Mouse (Mus musculus) myocyte (in vitro differentiated cells): ENCODE data around the gene Ppp2r2d. TPM values are rescaled to one million over a fixed set of nuclear protein-coding genes. Genes with fewer than 3 reads are reported as not detected.

Experiments
- H3K27me3 ChIP-seq: one replicate; pipeline ENCODE4 v1.6.1; 2011; ENCODE audit not compliant: control insufficient read depth, insufficient read depth, insufficient read length
- H3K36me3 ChIP-seq: one replicate; pipeline ENCODE4 v1.6.1; 2011; ENCODE audit not compliant: control insufficient read depth, insufficient read depth
- H3K4me2 ChIP-seq: one replicate; pipeline ENCODE4 v1.6.1; 2011; ENCODE audit warnings: low read depth, control low read depth
- H3K4me3 ChIP-seq: one replicate; pipeline ENCODE4 v1.5.1; 2011; ENCODE audit warnings: mild to moderate bottlenecking, control low read depth, moderate library complexity
- H3K79me2 ChIP-seq: one replicate; pipeline ENCODE4 v1.6.1; 2011; ENCODE audit not compliant: control insufficient read depth, insufficient read depth
- H3ac ChIP-seq: one replicate; pipeline ENCODE4 v1.6.1; 2011; ENCODE audit not compliant: control insufficient read depth, insufficient read length
- CEBPB ChIP-seq: IDR thresholded peaks from 2 replicates; pipeline ENCODE4 v1.6.1; 2011; ENCODE audit warnings: mild to moderate bottlenecking, moderate library complexity; ENCODE audit not compliant: poor library complexity, insufficient read depth, severe bottlenecking
- E2F4 ChIP-seq: IDR thresholded peaks from one replicate; pipeline ENCODE4 v1.6.1; 2011; ENCODE audit warnings: mild to moderate bottlenecking, control low read depth, moderate library complexity; ENCODE audit not compliant: insufficient read depth
- MAX ChIP-seq: IDR thresholded peaks from one replicate; pipeline ENCODE4 v1.6.1; 2011; ENCODE audit warnings: low read depth, mild to moderate bottlenecking, control low read depth
- MYOD1 ChIP-seq, 3 experiments: IDR thresholded peaks; one replicate each; pipeline ENCODE4 v1.6.1; 2011; ENCODE audit warnings: control low read depth in 2 of 3, low read depth in 2 of 3, mild to moderate bottlenecking in 2 of 3, moderate library complexity in 1 of 3; ENCODE audit not compliant: insufficient read length in 2 of 3, control insufficient read depth in 1 of 3
- MYOG ChIP-seq, 3 experiments: IDR thresholded peaks; one replicate each; pipeline ENCODE4 v1.6.1; 2011; ENCODE audit warnings: control low read depth in 2 of 3, low read depth in 2 of 3, mild to moderate bottlenecking in 2 of 3; ENCODE audit not compliant: insufficient read length in 2 of 3, control insufficient read depth in 1 of 3, insufficient read depth in 1 of 3
- POLR2A ChIP-seq: IDR thresholded peaks from one replicate; pipeline ENCODE4 v1.6.1; 2011; ENCODE audit warnings: low read depth, mild to moderate bottlenecking, control low read depth, moderate library complexity; ENCODE audit not compliant: insufficient read length
- POLR2AphosphoS2 ChIP-seq: IDR thresholded peaks from one replicate; pipeline ENCODE4 v1.6.1; 2011; ENCODE audit warnings: low read depth, control low read depth; ENCODE audit not compliant: insufficient read length
- REST ChIP-seq: IDR thresholded peaks from one replicate; pipeline ENCODE4 v1.6.1; 2011; ENCODE audit warnings: mild to moderate bottlenecking, control low read depth, moderate library complexity; ENCODE audit not compliant: insufficient read depth, insufficient read length
- SRF ChIP-seq: IDR thresholded peaks from one replicate; pipeline ENCODE4 v1.6.1; 2011; ENCODE audit warnings: low read depth; ENCODE audit not compliant: control insufficient read depth, insufficient read length
- TCF12 ChIP-seq: IDR thresholded peaks from one replicate; pipeline ENCODE4 v1.6.1; 2011; ENCODE audit warnings: mild to moderate bottlenecking, control low read depth; ENCODE audit not compliant: poor library complexity, insufficient read depth, severe bottlenecking
- TCF3 ChIP-seq: IDR thresholded peaks from one replicate; pipeline ENCODE4 v1.6.1; 2011; ENCODE audit warnings: low read depth, control low read depth; ENCODE audit not compliant: insufficient read length
- USF1 ChIP-seq: IDR thresholded peaks from one replicate; pipeline ENCODE4 v1.6.1; 2011; ENCODE audit warnings: low read depth, mild to moderate bottlenecking, control low read depth, moderate library complexity
- polyA plus RNA-seq: library from polyadenylated mRNA; unstranded; fragments of >200 nt; fragmentation: generic; extraction: Trizol; gene quantifications from one replicate; pipeline ENCODE4 v1.2.1, GENCODE M21; 2012; ENCODE audit warnings: missing spikeins

Ppp2r2d gene
- polyA plus RNA-seq, 1 experiment, result 23.0 TPM

DNA sequence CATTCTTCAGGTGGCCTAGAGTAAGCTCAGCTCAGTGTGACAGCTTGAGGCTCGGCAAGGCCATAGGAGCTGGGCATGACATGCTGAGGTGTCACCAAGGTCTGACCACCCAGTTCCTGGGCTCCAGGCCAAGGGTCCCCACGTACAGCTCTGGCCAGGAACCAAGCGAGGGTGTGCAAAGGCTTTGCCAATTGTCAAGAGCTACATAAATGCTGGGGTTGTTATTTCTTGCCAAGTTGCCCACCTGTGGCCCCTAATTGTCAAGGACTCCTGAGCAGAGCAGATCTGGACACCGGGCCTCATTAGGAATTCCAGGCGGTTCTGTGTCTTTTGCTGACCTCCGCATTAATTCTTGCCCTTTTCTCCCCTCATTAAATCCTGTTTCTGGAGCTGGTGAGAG is 21.5 kb upstream of the Ppp2r2d start:
- H3K27me3 ChIP-seq, result no peaks in the 10 kb centered on the region
- no peak overlapping the region for H3K4me3 ChIP-seq
- no peak overlapping the region for H3ac ChIP-seq
- H3K79me2 ChIP-seq, result no peaks in the 10 kb centered on the region
- H3K4me2 ChIP-seq, result no peak overlapping the region
- H3K36me3 ChIP-seq, result no peaks in the 10 kb centered on the region
- TF ChIP-seq MYOG (IDR thresholded peaks at IDR 0.05; ENCODE audit: control insufficient read depth in 1 of 3, insufficient read depth in 1 of 3, insufficient read length in 2 of 3, low read depth in 2 of 3) (no peak), TCF3 (no peak), E2F4 (no peak), SRF (no peak), TCF12 (no peak), USF1 (no peak), CEBPB (no peak), POLR2A (no peak), POLR2AphosphoS2 (no peak), MYOD1 (IDR thresholded peaks at IDR 0.05; ENCODE audit: control insufficient read depth in 1 of 3, insufficient read length in 2 of 3, low read depth in 2 of 3) (no peak), REST (no peak), MAX (no peak)

DNA sequence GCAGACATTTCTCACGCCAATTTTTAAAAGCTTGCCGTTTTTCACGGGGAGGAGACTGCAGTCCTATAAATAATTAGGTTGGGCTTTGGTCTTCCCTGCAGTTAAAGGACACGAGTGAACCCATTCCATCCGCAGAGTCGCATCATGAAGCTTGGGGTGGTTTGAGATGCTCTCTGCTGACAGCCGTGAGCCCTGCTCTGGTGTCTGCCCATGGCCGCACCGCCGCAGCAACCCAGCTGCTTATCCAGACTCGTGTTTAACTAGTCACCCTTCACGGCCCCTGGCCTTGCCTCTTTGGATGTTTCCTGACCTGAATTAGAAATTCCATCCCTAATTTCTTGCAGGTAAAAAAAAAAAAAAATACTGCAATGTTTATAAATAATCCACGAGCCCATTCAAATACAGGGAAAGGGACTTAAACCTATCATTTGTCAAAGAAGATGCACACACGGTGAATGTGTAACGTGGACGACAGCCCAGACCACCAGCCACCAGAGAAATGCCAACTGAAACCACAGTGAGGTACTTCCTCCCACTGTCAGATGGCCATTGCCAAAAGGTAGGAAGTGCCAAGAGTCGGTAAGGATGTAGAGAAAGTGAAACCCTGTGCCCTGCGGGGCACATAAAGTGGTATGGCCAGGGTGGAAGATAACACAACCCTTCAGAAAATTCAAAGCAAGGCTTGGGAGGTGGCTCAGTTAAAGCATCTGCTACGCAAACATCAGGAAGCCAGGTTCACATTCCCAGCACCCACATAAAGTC is 20.7 kb upstream of the Ppp2r2d start:
- H3K4me3 ChIP-seq, result no peak overlapping the region
- H3K27me3 ChIP-seq, result no peaks in the 10 kb centered on the region
- no peaks in the 10 kb centered on the region for H3K36me3 ChIP-seq
- no peaks in the 10 kb centered on the region for H3K79me2 ChIP-seq
- no peak overlapping the region for H3K4me2 ChIP-seq
- TF ChIP-seq TCF3 (no peak), POLR2AphosphoS2 (no peak)
- H3ac ChIP-seq, result no peak overlapping the region

DNA sequence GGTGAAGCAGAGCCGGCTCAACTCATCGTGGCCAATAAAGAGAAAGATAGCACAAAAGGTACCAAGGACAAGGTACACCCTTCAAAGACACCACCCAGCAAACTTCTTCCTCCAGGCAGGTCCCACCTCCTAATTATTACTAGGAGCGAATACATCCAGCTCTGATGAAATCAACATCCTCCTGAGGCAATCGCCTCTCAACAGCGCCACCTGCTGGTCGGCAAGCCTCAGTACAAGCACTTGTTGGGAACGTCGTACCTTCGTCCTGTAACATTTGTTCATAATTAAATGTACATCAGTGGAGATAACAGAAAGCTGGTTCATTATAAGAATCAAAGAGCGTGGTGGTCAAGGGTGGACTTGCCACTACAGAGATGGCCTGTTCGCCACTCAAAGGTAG is 18.1 kb upstream of the Ppp2r2d start:
- H3ac ChIP-seq, result no peak overlapping the region
- no peak overlapping the region for H3K4me3 ChIP-seq
- peak overlapping the region; percentile 35 for H3K4me2 ChIP-seq
- no peaks in the 10 kb centered on the region for H3K27me3 ChIP-seq
- H3K36me3 ChIP-seq, result no peaks in the 10 kb centered on the region
- TF ChIP-seq CEBPB (peak; percentile 91), SRF (no peak)
- H3K79me2 ChIP-seq, result no peaks in the 10 kb centered on the region

DNA sequence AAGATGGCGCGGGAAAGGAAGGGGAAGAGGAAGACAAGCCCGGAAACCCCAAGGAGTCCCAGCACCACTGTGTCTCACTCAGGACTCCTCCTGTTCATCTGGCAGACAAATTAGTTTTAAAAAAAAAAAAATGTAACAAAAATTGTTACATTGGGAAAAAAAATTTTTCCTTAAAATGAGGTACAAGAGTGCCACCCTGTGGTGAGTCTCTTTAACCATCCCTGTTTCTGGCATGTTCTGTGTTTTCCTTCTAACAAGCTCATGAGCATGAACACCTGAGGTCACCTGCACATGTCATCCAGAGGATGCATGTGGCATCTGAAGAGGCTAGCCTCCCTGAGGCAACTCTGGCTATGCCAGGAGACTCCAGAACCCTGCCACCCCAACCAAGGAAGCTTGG is 10.9 kb upstream of the Ppp2r2d start:
- H3K4me2 ChIP-seq, result no peak overlapping the region
- H3K4me3 ChIP-seq, result no peak overlapping the region
- no peak overlapping the region for H3ac ChIP-seq
- H3K79me2 ChIP-seq, result no peaks in the 10 kb centered on the region
- TF ChIP-seq MAX (no peak), MYOG (IDR thresholded peaks at IDR 0.05; ENCODE audit: control insufficient read depth in 1 of 3, insufficient read depth in 1 of 3, insufficient read length in 2 of 3, low read depth in 2 of 3) (no peak), E2F4 (no peak), TCF3 (no peak), TCF12 (no peak), CEBPB (no peak), REST (no peak), POLR2AphosphoS2 (no peak), MYOD1 (IDR thresholded peaks at IDR 0.05; ENCODE audit: control insufficient read depth in 1 of 3, insufficient read length in 2 of 3, low read depth in 2 of 3) (no peak), POLR2A (no peak), USF1 (no peak), SRF (no peak)
- H3K27me3 ChIP-seq, result no peaks in the 10 kb centered on the region
- H3K36me3 ChIP-seq, result no peaks in the 10 kb centered on the region

DNA sequence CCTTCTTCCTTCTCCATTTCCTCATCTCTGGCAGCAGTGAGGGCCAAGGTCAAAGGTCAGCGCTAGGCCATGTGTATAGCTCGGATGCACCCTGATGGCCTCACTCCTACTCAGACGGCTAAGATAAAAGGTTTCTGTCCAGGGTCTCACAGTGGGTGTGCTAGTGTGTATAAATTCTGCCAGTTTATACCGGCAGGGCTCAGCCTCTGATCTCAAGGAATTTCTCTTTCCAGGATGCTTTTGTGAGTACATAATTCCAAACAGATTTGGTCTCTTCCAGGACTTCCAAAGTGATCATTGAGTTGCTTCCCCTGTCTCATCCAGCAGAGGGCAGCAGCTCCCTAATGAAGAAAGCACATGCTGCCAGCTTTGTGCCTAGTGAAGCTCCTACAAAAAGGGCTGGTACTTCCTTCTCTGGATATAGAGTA is 5.3 kb upstream of the Ppp2r2d start:
- Histone ChIP-seq H3K36me3 (no peaks in the 10 kb centered on the region), H3K4me2 (no peak overlapping the region)
- no peak for TF ChIP-seq POLR2A
- TF ChIP-seq MYOG (IDR thresholded peaks at IDR 0.05; ENCODE audit: control insufficient read depth in 1 of 3, insufficient read depth in 1 of 3, insufficient read length in 2 of 3, low read depth in 2 of 3), result no peak
- no peak for TF ChIP-seq USF1
- TF ChIP-seq CEBPB, result no peak
- TF ChIP-seq TCF12, result no peak
- no peak for TF ChIP-seq E2F4
- no peak for TF ChIP-seq MAX
- no peak for TF ChIP-seq REST
- no peak for TF ChIP-seq MYOD1 (IDR thresholded peaks at IDR 0.05; ENCODE audit: control insufficient read depth in 1 of 3, insufficient read length in 2 of 3, low read depth in 2 of 3)
- no peak for TF ChIP-seq SRF
- TF ChIP-seq TCF3, result no peak
- TF ChIP-seq POLR2AphosphoS2, result no peak

More for the DNA sequence above, 5.3 kb upstream of the Ppp2r2d start:
- Histone ChIP-seq H3K79me2 (peaks cover 5% of the 10 kb centered on the region), H3ac (no peak overlapping the region), H3K4me3 (no peak overlapping the region), H3K27me3 (no peaks in the 10 kb centered on the region)
